Mouse (Mus musculus) hindbrain, embryonic 12.5 days (tissue): ENCODE measurements at regions not wholly inside any gene's neighbourhood (a gene's known extent, or its start where the extent isn't known, plus 50 kb on each side); places are given as distances from the start of the nearest gene placed in this dataset.
A peak's percentile ranks its signal among the peaks of the same experiment; 100 is the strongest.

Experiments used
- ATAC-seq: fragments of 200-750 bp; cut with Nextera tagmentation; 2 replicates; pipeline ENCODE4 v1.8.0; 2017; ENCODE audit warnings: moderate TSS enrichment; ENCODE audit not compliant: low FRiP score
- H3K27ac ChIP-seq: fragments of 300-500 bp; sonication (generic); 2 replicates; pipeline ENCODE4 v1.5.1; 2016; ENCODE audit warnings: mild to moderate bottlenecking
- H3K27me3 ChIP-seq: fragments of 300-500 bp; sonication (generic); 2 replicates; pipeline ENCODE4 v1.6.1; 2016; ENCODE audit warnings: mild to moderate bottlenecking
- H3K36me3 ChIP-seq: fragments of 300-500 bp; sonication (generic); 2 replicates; pipeline ENCODE4 v1.6.1; 2016; ENCODE audit warnings: mild to moderate bottlenecking
- H3K4me1 ChIP-seq: fragments of 300-500 bp; sonication (generic); 2 replicates; pipeline ENCODE4 v1.6.1; 2016
- H3K4me2 ChIP-seq: fragments of 300-500 bp; sonication (generic); replicated peaks from 2 replicates; pipeline ENCODE4 v1.6.1; 2016; ENCODE audit warnings: mild to moderate bottlenecking
- H3K4me3 ChIP-seq: fragments of 300-500 bp; sonication (generic); 2 replicates; pipeline ENCODE4 v1.5.1; 2016; ENCODE audit warnings: mild to moderate bottlenecking
- H3K9ac ChIP-seq: fragments of 300-500 bp; sonication (generic); 2 replicates; pipeline ENCODE4 v1.6.1; 2016; ENCODE audit warnings: mild to moderate bottlenecking, moderate library complexity
- H3K9me3 ChIP-seq: fragments of 300-500 bp; sonication (generic); replicated peaks from 2 replicates; pipeline ENCODE4 v1.6.1; 2016; ENCODE audit warnings: mild to moderate bottlenecking
- WGBS: fragments of 180-500 bp; shearing (Covaris S2); methylation state at CpG from one replicate; pipeline ENCODE4 v1.1.7; 2016; 5-methylcytosine and 5-hydroxymethylcytosine counted together

DNA sequence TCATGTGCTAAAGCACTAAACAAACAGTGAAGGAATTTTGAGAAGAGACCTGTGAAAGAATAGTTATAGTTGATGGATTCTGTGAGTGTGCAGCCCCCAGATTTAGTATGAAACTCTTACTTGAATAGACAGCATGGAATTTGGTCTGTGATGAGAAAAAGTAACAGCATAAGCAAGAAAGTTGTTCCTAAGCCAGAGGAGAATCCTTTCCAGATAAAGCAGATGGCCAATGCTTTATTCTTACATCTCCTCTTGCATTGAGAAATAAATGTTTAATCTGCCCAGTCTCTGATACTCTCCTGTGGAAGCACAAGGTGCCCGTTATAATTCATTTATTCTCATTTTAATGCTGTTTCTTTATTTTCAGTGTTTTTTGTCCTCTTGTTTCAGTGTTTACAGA, 263.5 kb downstream of the Tecrl start:
- H3K4me2 ChIP-seq, result no peak overlapping the region
- 100% methylated on average over 1 of the region's 1 CpGs for WGBS
- H3K4me3 ChIP-seq, result no peak overlapping the region
- no peak overlapping the region for H3K27ac ChIP-seq
- H3K9me3 ChIP-seq, result no peaks in the 10 kb centered on the region
- H3K27me3 ChIP-seq, result no peaks in the 10 kb centered on the region
- H3K4me1 ChIP-seq, result no peaks in the 10 kb centered on the region
- no peaks in the 10 kb centered on the region for H3K36me3 ChIP-seq
- H3K9ac ChIP-seq, result no peak overlapping the region
- no peak for ATAC-seq

- no peak for ATAC-seq
- no peaks in the 10 kb centered on the region for H3K4me1 ChIP-seq
- H3K27me3 ChIP-seq, result no peaks in the 10 kb centered on the region
- H3K9ac ChIP-seq, result no peak overlapping the region
- H3K4me3 ChIP-seq, result no peak overlapping the region
- 86% methylated on average over 3 of the region's 3 CpGs for WGBS
- no peak overlapping the region for H3K4me2 ChIP-seq
- H3K9me3 ChIP-seq, result no peaks in the 10 kb centered on the region
- no peak overlapping the region for H3K27ac ChIP-seq
- no peaks in the 10 kb centered on the region for H3K36me3 ChIP-seq
Measured at GRCm38 (mm10) chr5:83054819-83055218, 300.2 kb downstream of the Tecrl start.

GRCm38 (mm10) chr5:83047214-83047613, 307.8 kb downstream of the Tecrl start:
- Histone ChIP-seq H3K27me3 (no peaks in the 10 kb centered on the region), H3K4me2 (no peak overlapping the region), H3K27ac (no peak overlapping the region), H3K36me3 (no peaks in the 10 kb centered on the region), H3K4me1 (no peaks in the 10 kb centered on the region), H3K4me3 (no peak overlapping the region), H3K9ac (no peak overlapping the region), H3K9me3 (no peaks in the 10 kb centered on the region)
- no peak for ATAC-seq
- WGBS, result 85% methylated on average over 1 of the region's 1 CpGs

DNA sequence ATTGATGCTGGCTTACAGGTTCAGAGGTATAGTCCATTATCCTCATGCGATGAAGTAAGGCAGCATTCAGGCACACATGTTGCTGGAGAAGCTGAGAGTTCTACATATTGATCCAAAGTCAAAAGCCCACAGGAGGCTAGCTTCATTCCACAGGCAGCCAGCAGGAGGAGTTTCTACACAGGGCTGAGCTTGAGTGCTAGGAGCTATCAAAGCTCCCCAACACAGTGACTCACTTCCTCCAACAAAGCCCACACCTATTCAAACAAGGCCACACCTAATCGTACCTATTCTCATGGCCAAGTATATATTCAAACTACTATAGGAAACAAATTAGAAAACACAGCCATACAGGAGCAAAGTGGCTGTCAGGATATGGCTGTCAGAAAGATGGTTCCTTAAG, 325.3 kb downstream of the Tecrl start:
- H3K27ac ChIP-seq, result no peak overlapping the region
- no peaks in the 10 kb centered on the region for H3K4me1 ChIP-seq
- H3K36me3 ChIP-seq, result no peaks in the 10 kb centered on the region
- ATAC-seq, result no peak
- H3K9ac ChIP-seq, result no peak overlapping the region
- WGBS, result 93% methylated on average over 2 of the region's 2 CpGs
- no peak overlapping the region for H3K4me3 ChIP-seq
- no peaks in the 10 kb centered on the region for H3K27me3 ChIP-seq
- H3K9me3 ChIP-seq, result no peaks in the 10 kb centered on the region
- H3K4me2 ChIP-seq, result no peak overlapping the region

DNA sequence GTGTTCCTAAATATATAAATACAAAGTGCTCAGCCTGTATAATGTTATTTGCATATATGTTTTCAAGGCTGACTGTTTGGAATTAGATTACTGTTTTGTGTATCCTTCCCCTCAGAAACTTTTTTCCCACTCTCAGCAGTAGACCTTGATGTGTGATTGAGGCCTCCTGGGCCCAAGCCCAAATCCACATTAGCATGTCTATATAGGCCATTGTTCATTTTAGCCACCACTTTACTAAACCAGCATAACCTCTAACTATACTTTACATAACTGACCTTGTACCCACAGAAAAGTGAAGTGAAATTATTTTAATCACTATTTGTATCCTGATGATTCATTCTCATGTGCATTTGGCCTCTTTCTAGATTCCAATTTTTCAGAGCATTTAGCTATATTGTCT, 349.0 kb downstream of the Tecrl start:
- H3K4me3 ChIP-seq, result no peak overlapping the region
- ATAC-seq, result no peak
- H3K4me1 ChIP-seq, result no peaks in the 10 kb centered on the region
- H3K27me3 ChIP-seq, result no peaks in the 10 kb centered on the region
- no peaks in the 10 kb centered on the region for H3K36me3 ChIP-seq
- no peak overlapping the region for H3K27ac ChIP-seq
- no peak overlapping the region for H3K4me2 ChIP-seq
- no peak overlapping the region for H3K9ac ChIP-seq
- H3K9me3 ChIP-seq, result no peaks in the 10 kb centered on the region

- no peak for ATAC-seq
- no peaks in the 10 kb centered on the region for H3K4me1 ChIP-seq
- WGBS, result 74% methylated on average over 5 of the region's 5 CpGs
Measured at GRCm38 (mm10) chr5:82989056-82989455, 365.9 kb downstream of the Tecrl start.

DNA sequence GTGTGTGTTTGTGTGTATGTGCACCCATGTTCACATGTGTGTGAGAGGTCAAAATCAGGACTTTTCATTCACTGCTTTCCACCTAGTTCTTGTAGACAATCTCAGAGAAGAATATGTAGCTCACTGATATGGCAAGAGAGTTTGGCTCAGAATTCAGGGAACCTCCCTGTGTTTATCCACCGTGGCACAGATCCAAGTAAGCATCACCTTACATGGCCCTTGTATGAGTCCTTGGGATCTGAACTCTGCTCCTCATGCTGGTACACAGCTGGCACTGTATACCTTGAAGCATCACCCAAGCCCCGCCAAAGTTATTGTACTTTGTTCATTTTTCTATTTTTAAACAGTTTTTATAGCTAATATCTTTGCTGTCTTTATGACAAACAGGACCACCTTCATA, 385.7 kb downstream of the Tecrl start:
- ATAC-seq, result no peak
- no peaks in the 10 kb centered on the region for H3K9me3 ChIP-seq
- 86% methylated on average over 2 of the region's 2 CpGs for WGBS
- H3K9ac ChIP-seq, result no peak overlapping the region
- H3K36me3 ChIP-seq, result no peaks in the 10 kb centered on the region
- no peaks in the 10 kb centered on the region for H3K4me1 ChIP-seq
- H3K27me3 ChIP-seq, result no peaks in the 10 kb centered on the region
- no peak overlapping the region for H3K4me3 ChIP-seq
- H3K27ac ChIP-seq, result no peak overlapping the region
- H3K4me2 ChIP-seq, result no peak overlapping the region

More at GRCm38 (mm10) chr5:82989056-82989455, 365.9 kb downstream of the Tecrl start:
- Histone ChIP-seq H3K27me3 (no peaks in the 10 kb centered on the region), H3K27ac (no peak overlapping the region), H3K9ac (no peak overlapping the region), H3K4me2 (no peak overlapping the region), H3K36me3 (no peaks in the 10 kb centered on the region), H3K9me3 (no peaks in the 10 kb centered on the region), H3K4me3 (no peak overlapping the region)

GRCm38 (mm10) chr5:82966824-82967223, 388.2 kb downstream of the Tecrl start:
- Histone ChIP-seq H3K4me1 (no peaks in the 10 kb centered on the region), H3K27ac (no peak overlapping the region), H3K27me3 (no peaks in the 10 kb centered on the region), H3K9ac (no peak overlapping the region), H3K9me3 (no peaks in the 10 kb centered on the region), H3K36me3 (no peaks in the 10 kb centered on the region), H3K4me3 (no peak overlapping the region), H3K4me2 (no peak overlapping the region)
- WGBS, result 67% methylated on average over 3 of the region's 3 CpGs
- peak; percentile 58; the same call in 1 of the 2 replicates for ATAC-seq

DNA sequence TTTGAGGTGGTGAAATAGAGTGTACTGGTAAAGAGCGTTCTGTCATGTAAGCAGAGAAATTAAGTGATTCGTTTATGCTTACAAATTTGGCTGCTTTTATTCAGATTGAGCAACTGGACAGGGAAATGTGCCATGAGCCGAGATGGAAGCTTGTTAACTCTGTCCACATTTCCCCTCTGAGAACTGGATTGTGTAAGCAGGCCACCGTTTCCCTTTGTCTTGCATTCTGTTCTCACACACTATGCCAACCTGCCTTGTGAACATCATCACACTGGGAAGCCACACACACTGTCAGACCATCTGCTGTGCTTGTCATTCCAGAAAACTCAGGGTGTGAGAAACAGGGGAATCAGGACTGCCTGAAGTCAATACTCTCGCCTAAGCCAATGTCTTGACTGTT, 388.8 kb downstream of the Tecrl start:
- H3K9ac ChIP-seq, result no peak overlapping the region
- H3K27ac ChIP-seq, result 0 out of 2 replicates have a peak overlapping the region, but pooled peaks have one; percentile 12
- H3K4me3 ChIP-seq, result no peak overlapping the region
- no peaks in the 10 kb centered on the region for H3K4me1 ChIP-seq
- H3K36me3 ChIP-seq, result no peaks in the 10 kb centered on the region
- WGBS, result 52% methylated on average over 5 of the region's 5 CpGs
- ATAC-seq, result peak; percentile 80
- H3K27me3 ChIP-seq, result no peaks in the 10 kb centered on the region
- no peaks in the 10 kb centered on the region for H3K9me3 ChIP-seq
- H3K4me2 ChIP-seq, result no peak overlapping the region

- no peak overlapping the region for H3K4me2 ChIP-seq
- no peak overlapping the region for H3K4me3 ChIP-seq
- no peaks in the 10 kb centered on the region for H3K27me3 ChIP-seq
- no peaks in the 10 kb centered on the region for H3K36me3 ChIP-seq
- H3K4me1 ChIP-seq, result no peaks in the 10 kb centered on the region
- ATAC-seq, result no peak
- WGBS, result 85% methylated on average over 3 of the region's 3 CpGs
- H3K9ac ChIP-seq, result no peak overlapping the region
- no peaks in the 10 kb centered on the region for H3K9me3 ChIP-seq
- no peak overlapping the region for H3K27ac ChIP-seq
Measured at GRCm38 (mm10) chr5:82964513-82964912, 390.5 kb downstream of the Tecrl start.

DNA sequence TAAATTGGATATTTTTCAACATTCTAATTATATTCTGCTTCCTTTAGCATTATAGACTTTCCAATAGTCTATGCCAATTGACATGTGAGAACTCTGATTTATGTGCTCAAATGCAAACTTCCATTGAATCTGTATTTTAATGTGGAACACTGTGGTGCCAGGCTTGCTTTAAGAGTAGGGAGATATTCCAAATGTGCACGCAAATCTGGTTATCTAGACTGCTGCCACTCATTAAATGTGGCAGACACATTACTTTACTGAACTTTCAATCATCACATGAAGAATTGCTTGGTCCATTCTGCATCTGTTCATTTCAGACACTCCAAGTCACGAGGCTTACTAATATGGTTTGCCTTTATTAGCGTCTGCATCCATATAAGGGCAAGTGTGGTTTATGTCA, 399.0 kb downstream of the Tecrl start:
- Histone ChIP-seq H3K4me1 (no peaks in the 10 kb centered on the region), H3K27ac (no peak overlapping the region), H3K27me3 (no peaks in the 10 kb centered on the region), H3K9me3 (no peaks in the 10 kb centered on the region), H3K36me3 (no peaks in the 10 kb centered on the region), H3K9ac (no peak overlapping the region), H3K4me3 (no peak overlapping the region), H3K4me2 (no peak overlapping the region)
- no peak for ATAC-seq
- WGBS, result 72% methylated on average over 3 of the region's 3 CpGs

DNA sequence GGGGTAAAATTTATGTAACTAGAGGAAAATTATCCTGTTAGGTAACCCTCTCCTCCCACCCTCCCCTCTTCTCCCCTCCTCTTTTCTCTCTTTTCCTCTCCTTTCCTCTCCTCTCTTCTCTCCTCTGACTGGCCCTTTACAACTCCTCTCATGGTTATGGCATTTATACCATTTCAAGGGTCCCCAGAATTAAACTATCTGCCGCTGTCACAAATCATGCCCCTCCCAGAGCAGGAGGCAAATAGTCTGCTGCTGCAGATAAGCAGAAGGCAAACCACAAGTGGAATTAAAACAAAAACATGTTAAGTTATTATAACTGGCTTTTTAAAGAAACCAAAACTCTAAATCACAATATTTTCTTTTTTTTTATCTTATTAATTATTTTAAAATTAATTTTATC, 407.9 kb downstream of the Tecrl start:
- no peaks in the 10 kb centered on the region for H3K9me3 ChIP-seq
- no peak overlapping the region for H3K9ac ChIP-seq
- no peaks in the 10 kb centered on the region for H3K4me1 ChIP-seq
- no peaks in the 10 kb centered on the region for H3K27me3 ChIP-seq
- no peak overlapping the region for H3K4me3 ChIP-seq
- ATAC-seq, result no peak
- no peak overlapping the region for H3K4me2 ChIP-seq
- WGBS, result 89% methylated on average over 1 of the region's 1 CpGs
- H3K27ac ChIP-seq, result no peak overlapping the region
- H3K36me3 ChIP-seq, result no peaks in the 10 kb centered on the region

DNA sequence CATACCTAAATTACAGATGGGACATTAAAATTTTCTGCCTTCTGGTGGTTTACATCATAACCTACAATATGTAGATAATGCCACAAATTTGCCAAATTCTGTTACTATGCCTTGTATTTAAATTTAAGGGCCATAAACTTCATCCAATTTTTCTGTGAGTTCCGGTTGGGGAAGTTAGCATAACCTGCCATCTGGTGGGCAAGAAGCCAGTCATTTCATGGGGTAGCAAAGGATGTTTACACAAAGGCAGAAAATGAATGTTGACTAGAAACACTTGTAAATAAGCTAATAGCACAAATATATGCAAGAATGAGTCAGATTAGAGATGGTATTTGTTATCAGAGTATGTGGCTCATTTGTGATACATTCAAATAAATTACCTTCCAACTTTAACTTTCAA, 415.2 kb downstream of the Tecrl start:
- H3K9me3 ChIP-seq, result no peaks in the 10 kb centered on the region
- ATAC-seq, result no peak
- no peak overlapping the region for H3K27ac ChIP-seq
- H3K4me1 ChIP-seq, result no peaks in the 10 kb centered on the region
- no peak overlapping the region for H3K4me3 ChIP-seq
- H3K4me2 ChIP-seq, result no peak overlapping the region
- 93% methylated on average over 1 of the region's 1 CpGs for WGBS
- H3K36me3 ChIP-seq, result no peaks in the 10 kb centered on the region
- H3K9ac ChIP-seq, result no peak overlapping the region
- no peaks in the 10 kb centered on the region for H3K27me3 ChIP-seq

- Histone ChIP-seq H3K4me1 (no peaks in the 10 kb centered on the region), H3K9ac (no peak overlapping the region), H3K27ac (no peak overlapping the region), H3K4me2 (no peak overlapping the region), H3K27me3 (no peaks in the 10 kb centered on the region), H3K4me3 (no peak overlapping the region), H3K36me3 (no peaks in the 10 kb centered on the region), H3K9me3 (no peaks in the 10 kb centered on the region)
- WGBS, result 60% methylated on average over 3 of the region's 3 CpGs
- ATAC-seq, result no peak
Measured at GRCm38 (mm10) chr5:82899347-82899746, 455.6 kb downstream of the Tecrl start.
